Mouse (Mus musculus): ENCODE measurements around the gene Pitpnm2. TPM values are rescaled to one million over a fixed set of nuclear protein-coding genes. Genes with fewer than 3 reads are reported as not detected.

Gene Pitpnm2
- polyA plus RNA-seq, 1 experiment from 2014 or later, result 4.6 TPM

Other genes with a start within 250 kb of the Pitpnm2 start
- gene Vps37b, start 217.5 kb downstream of the Pitpnm2 start, polyA plus RNA-seq (2015; fragmentation: Nextera tagmentation; extraction: Ambion mirVana), result 39.0 and 46.0 TPM in 2 replicates
- 1.5 and 2.4 TPM in 2 replicates for gene Abcb9, start 154.0 kb downstream of the Pitpnm2 start, polyA plus RNA-seq (2015; fragmentation: Nextera tagmentation; extraction: Ambion mirVana)
- 18.8 and 20.7 TPM in 2 replicates for gene Ogfod2, start 137.5 kb downstream of the Pitpnm2 start, polyA plus RNA-seq (2015; fragmentation: Nextera tagmentation; extraction: Ambion mirVana)
- gene Arl6ip4, start 133.7 kb downstream of the Pitpnm2 start, polyA plus RNA-seq (2015; fragmentation: Nextera tagmentation; extraction: Ambion mirVana), result 113 and 122 TPM in 2 replicates
- 12.5 and 14.0 TPM in 2 replicates for gene Mphosph9, start 78.2 kb upstream of the Pitpnm2 start, polyA plus RNA-seq (2015; fragmentation: Nextera tagmentation; extraction: Ambion mirVana)
- gene 2810006K23Rik, start 78.3 kb upstream of the Pitpnm2 start, polyA plus RNA-seq (2015; fragmentation: Nextera tagmentation; extraction: Ambion mirVana), result 17.7 and 19.4 TPM in 2 replicates
- 40.1 and 43.8 TPM in 2 replicates for gene Cdk2ap1, start 113.3 kb upstream of the Pitpnm2 start, polyA plus RNA-seq (2015; fragmentation: Nextera tagmentation; extraction: Ambion mirVana)
- 93.7 and 97.7 TPM in 2 replicates for gene Sbno1, start 176.2 kb upstream of the Pitpnm2 start, polyA plus RNA-seq (2015; fragmentation: Nextera tagmentation; extraction: Ambion mirVana)
- 43.4 and 45.5 TPM in 2 replicates for gene Kmt5a, start 190.2 kb upstream of the Pitpnm2 start, polyA plus RNA-seq (2015; fragmentation: Nextera tagmentation; extraction: Ambion mirVana)
- 39.8 and 40.1 TPM in 2 replicates for gene Rilpl2, start 228.6 kb upstream of the Pitpnm2 start, polyA plus RNA-seq (2015; fragmentation: Nextera tagmentation; extraction: Ambion mirVana)
- 25.9 and 28.3 TPM in 2 replicates for gene Snrnp35, start 233.4 kb upstream of the Pitpnm2 start, polyA plus RNA-seq (2015; fragmentation: Nextera tagmentation; extraction: Ambion mirVana)